Mouse (Mus musculus) heart, postnatal 0 days (tissue): Measurements from ENCODE around the gene Tectb. TPM values are rescaled to one million over a fixed set of nuclear protein-coding genes. Genes with fewer than 3 reads are reported as not detected.
"Not testable (repeated sequence)": the region's sequence is repeated elsewhere in the genome, so short reads cannot be mapped to it uniquely, and the experiment has no call there.

Source experiments
- ATAC-seq: fragments of 200-750 bp; cut with Nextera tagmentation; 2 replicates; pipeline ENCODE4 v1.8.0; 2017; ENCODE audit warnings: low read depth, moderate number of reproducible peaks, moderate library complexity; ENCODE audit not compliant: insufficient read depth
- DNase-seq: peaks from one replicate; pipeline ENCODE4 v3.0.0-alpha.2; 2016; ENCODE audit warnings: low spot score
- H3K27ac ChIP-seq: fragments of 300-500 bp; sonication (generic); 2 replicates; pipeline ENCODE4 v1.5.1; 2014; ENCODE audit warnings: low read depth, mild to moderate bottlenecking
- H3K27me3 ChIP-seq: fragments of 300-500 bp; sonication (generic); 2 replicates; pipeline ENCODE4 v1.6.1; 2014; ENCODE audit warnings: low read length, mixed read lengths; ENCODE audit not compliant: control insufficient read depth, insufficient read depth
- H3K36me3 ChIP-seq: fragments of 300-500 bp; sonication (generic); replicated peaks from 2 replicates; pipeline ENCODE4 v1.6.1; 2014; ENCODE audit warnings: low read length, mixed read lengths; ENCODE audit not compliant: control insufficient read depth, insufficient read depth
- H3K4me1 ChIP-seq: fragments of 300-500 bp; sonication (generic); 2 replicates; pipeline ENCODE4 v1.6.1; 2014; ENCODE audit warnings: antibody characterized with exemption; ENCODE audit not compliant: control insufficient read depth, insufficient read depth
- H3K4me2 ChIP-seq: fragments of 300-500 bp; sonication (generic); 2 replicates; pipeline ENCODE4 v1.6.1; 2014; ENCODE audit warnings: low read depth, mild to moderate bottlenecking, low read length, moderate library complexity
- H3K4me3 ChIP-seq: fragments of 300-500 bp; sonication (generic); 2 replicates; pipeline ENCODE4 v1.5.1; 2014; ENCODE audit warnings: low read depth, low read length
- H3K9ac ChIP-seq: fragments of 300-500 bp; sonication (generic); replicated peaks from 2 replicates; pipeline ENCODE4 v1.6.1; 2014; ENCODE audit warnings: low read depth, low read length, mixed read lengths
- H3K9me3 ChIP-seq: fragments of 300-500 bp; sonication (generic); replicated peaks from 2 replicates; pipeline ENCODE4 v1.6.1; 2016; ENCODE audit warnings: low read length; ENCODE audit not compliant: control insufficient read depth
- CTCF ChIP-seq: IDR thresholded peaks from 2 replicates; pipeline ENCODE4 v1.5.1; 2016; ENCODE audit warnings: antibody characterized with exemption, control low read depth, low read depth
- EP300 ChIP-seq: IDR thresholded peaks from 2 replicates; pipeline ENCODE4 v1.6.1; 2016; ENCODE audit warnings: antibody characterized with exemption, low read depth
- WGBS: fragments of 180-500 bp; shearing (Covaris S2); extraction: QIAGEN DNeasy Blood & Tissue Kit; methylation state at CpG from one replicate; pipeline ENCODE4 v1.1.7; 2014; 5-methylcytosine and 5-hydroxymethylcytosine counted together
- polyA plus RNA-seq: library from polyadenylated mRNA; unstranded; fragments of >200 nt; fragmentation: Nextera tagmentation; extraction: Ambion mirVana; gene quantifications from 2 replicates; pipeline ENCODE4 v1.2.1, GENCODE M21; 2015
- total RNA-seq: library from RNA; depleted of rRNA; stranded (reverse); fragments of >200 nt; gene quantifications from 2 replicates; pipeline ENCODE4 v1.2.3, GENCODE M21; 2014; ENCODE audit warnings: low replicate concordance

The Tectb gene
- total and polyA plus RNA-seq, 2 experiments from 2014 or later = 0.15 TPM; not detected in 1

DNA sequence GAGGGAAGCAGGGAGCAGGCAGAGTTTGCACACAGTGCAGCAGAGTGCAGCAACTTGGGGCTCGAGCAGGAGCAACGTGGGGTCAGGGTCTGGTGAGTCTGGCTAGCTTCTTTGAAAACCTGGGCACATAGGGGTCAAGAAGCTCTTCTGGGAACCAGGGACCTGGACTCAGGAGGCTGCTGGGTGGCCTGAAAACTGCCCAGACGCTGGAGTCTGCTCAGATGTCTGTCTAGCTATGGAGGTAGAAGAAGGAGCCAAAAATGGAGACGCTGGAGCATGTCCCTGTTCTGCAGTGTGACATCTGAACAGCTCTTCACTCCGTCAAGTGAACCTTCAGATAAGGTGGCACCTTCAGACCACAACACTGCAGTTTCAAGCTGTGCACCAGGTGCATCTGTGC lies 35.8 kb upstream of the Tectb start:
- no peak for TF ChIP-seq EP300
- TF ChIP-seq CTCF = no peak
- Histone ChIP-seq H3K27me3 (no peaks in the 10 kb centered on the region), H3K4me2 (no peak overlapping the region), H3K9me3 (no peaks in the 10 kb centered on the region), H3K4me3 (no peak overlapping the region), H3K36me3 (no peaks in the 10 kb centered on the region), H3K4me1 (no peaks in the 10 kb centered on the region), H3K9ac (no peak overlapping the region), H3K27ac (no peak overlapping the region)
- 58% methylated on average over 5 of the region's 5 CpGs for WGBS
- no peak for DNase-seq
- ATAC-seq = no peak

DNA sequence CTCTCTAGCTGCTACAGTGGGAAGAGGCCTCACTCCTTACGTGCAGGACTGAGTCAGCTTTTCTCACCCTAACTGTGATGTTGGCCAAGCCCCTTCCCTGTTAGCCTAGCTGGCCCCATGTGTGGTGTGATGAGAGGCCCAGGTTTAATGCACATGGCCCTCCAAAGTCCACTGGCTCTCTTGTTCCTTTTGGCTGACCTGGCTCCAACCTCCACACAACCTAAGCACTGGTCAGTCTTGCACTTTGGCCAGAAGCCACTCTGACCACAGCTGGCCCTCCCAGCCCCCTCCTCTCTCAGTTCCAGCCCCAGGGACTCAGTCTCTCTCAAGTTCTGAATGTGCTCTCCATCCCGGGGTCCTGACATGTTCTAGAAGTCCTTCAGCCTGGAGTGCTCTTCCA lies 35.4 kb upstream of the Tectb start:
- Histone ChIP-seq H3K4me1 (no peaks in the 10 kb centered on the region), H3K9me3 (no peaks in the 10 kb centered on the region), H3K27ac (no peak overlapping the region), H3K27me3 (no peaks in the 10 kb centered on the region), H3K4me3 (no peak overlapping the region), H3K9ac (no peak overlapping the region), H3K36me3 (no peaks in the 10 kb centered on the region), H3K4me2 (no peak overlapping the region)
- 78% methylated on average over 2 of the region's 2 CpGs for WGBS
- TF ChIP-seq EP300 (no peak), CTCF (no peak)
- ATAC-seq = no peak
- no peak for DNase-seq

DNA sequence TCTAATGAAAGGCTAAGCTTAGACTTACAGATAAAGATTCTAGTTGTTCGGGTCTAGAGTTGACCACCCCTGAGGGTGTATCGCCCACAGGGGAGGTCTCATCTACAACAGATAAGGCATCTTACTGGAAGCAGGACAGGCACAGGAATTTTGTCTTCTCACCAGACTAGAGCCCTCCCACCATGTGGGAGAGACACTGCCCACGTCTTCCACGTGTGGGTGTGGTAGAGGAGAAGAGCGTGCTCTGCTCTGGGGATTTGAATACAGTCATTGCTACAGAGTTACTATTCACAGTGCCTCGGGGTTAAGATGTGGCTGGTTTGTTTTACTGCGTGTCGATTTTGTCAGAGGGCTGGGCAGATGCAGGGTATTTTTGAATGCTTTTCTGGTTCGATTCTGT lies 33.0 kb upstream of the Tectb start:
- Histone ChIP-seq H3K27ac (no peak overlapping the region), H3K4me1 (no peaks in the 10 kb centered on the region), H3K4me3 (no peak overlapping the region), H3K36me3 (no peaks in the 10 kb centered on the region), H3K9me3 (no peaks in the 10 kb centered on the region), H3K4me2 (no peak overlapping the region), H3K9ac (no peak overlapping the region), H3K27me3 (no peaks in the 10 kb centered on the region)
- ATAC-seq = no peak
- WGBS = 50% methylated on average over 9 of the region's 9 CpGs
- no peak for TF ChIP-seq CTCF
- TF ChIP-seq EP300 = no peak
- DNase-seq = no peak

DNA sequence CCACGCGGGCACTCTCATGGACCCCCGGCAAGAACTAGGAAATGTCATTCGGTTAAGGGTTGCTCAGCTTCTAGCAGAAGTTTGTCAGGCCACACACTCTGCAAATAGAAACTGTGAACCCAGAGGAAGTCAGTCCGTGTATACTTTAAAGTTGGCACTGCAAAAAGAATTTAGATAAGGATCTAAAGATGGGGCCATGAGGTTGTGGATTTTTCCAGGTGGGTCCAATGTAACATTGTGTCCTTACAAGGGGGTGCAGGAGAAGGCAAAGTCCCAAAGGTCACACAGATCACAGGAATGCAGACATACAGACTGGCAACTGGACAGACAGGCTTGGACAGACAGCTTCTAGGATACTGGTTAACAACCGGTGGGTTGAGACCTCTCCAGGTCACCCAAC lies 32.4 kb upstream of the Tectb start:
- no peaks in the 10 kb centered on the region for H3K4me1 ChIP-seq
- ATAC-seq = no peak
- no peak overlapping the region for H3K4me2 ChIP-seq
- H3K27me3 ChIP-seq = no peaks in the 10 kb centered on the region
- H3K27ac ChIP-seq = no peak overlapping the region
- whole genome bisulfite sequencing = 67% methylated on average over 6 of the region's 6 CpGs
- no peak for DNase-seq
- H3K4me3 ChIP-seq = no peak overlapping the region
- H3K36me3 ChIP-seq = no peaks in the 10 kb centered on the region
- no peak overlapping the region for H3K9ac ChIP-seq
- no peak for TF ChIP-seq EP300
- no peak for TF ChIP-seq CTCF
- H3K9me3 ChIP-seq = no peaks in the 10 kb centered on the region

DNA sequence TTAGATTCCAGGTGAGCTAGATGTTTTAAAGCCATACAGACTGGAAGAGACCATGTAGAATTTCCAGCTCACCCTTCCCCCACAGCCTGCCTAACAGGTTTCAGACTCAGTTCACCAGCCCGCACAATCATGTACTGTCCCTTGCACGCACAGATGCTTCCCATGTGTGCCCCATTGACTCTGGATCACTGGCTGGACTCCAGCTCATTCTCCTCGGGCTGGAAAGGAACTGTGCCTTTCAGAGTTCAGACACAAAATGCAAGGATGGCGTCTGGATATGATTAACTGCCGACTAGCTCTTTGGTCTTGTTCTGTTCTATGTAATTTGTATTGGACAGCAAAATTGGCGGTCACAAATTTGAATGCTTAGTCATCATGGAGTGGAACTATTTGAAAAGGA lies 30.9 kb upstream of the Tectb start:
- H3K36me3 ChIP-seq = no peaks in the 10 kb centered on the region
- no peaks in the 10 kb centered on the region for H3K4me1 ChIP-seq

DNA sequence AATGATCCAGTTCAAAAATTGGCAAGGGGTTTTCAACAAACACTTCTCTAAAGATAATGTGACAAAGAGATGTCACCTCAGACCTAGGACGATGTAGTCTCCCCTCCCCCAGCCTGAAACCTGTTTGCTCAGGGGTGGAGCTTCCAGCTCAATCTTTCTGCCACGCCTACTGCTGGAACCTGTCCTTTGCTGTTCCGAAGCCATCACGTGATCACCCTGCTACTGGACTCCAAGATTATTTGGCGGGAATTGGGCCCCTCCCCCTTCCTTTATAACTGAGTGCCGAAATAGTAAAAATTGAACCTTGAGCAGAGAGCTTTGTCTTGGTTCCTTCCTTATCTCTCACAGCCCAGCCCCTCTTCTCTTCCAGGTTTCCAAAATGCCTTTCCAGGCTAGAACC lies 28.3 kb upstream of the Tectb start:
- H3K4me1 ChIP-seq, H3K4me2 ChIP-seq, DNase-seq, ATAC-seq, H3K9ac ChIP-seq, H3K4me3 ChIP-seq, H3K36me3 ChIP-seq, H3K27ac ChIP-seq, H3K9me3 ChIP-seq, H3K27me3 ChIP-seq: not testable (repeated sequence)
- WGBS = 44% methylated on average over 5 of the region's 6 CpGs

More for the DNA sequence above, 30.9 kb upstream of the Tectb start:
- no peak overlapping the region for H3K4me3 ChIP-seq
- ATAC-seq (no peak), DNase-seq (no peak)
- 76% methylated on average over 6 of the region's 6 CpGs for WGBS
- no peak overlapping the region for H3K27ac ChIP-seq
- no peaks in the 10 kb centered on the region for H3K9me3 ChIP-seq
- no peak for TF ChIP-seq CTCF
- no peak for TF ChIP-seq EP300
- H3K4me2 ChIP-seq = no peak overlapping the region
- no peak overlapping the region for H3K9ac ChIP-seq
- no peaks in the 10 kb centered on the region for H3K27me3 ChIP-seq
